Mouse (Mus musculus) forebrain, embryonic 12.5 days (tissue): ENCODE results near the gene Wfikkn1. TPM values are rescaled to one million over a fixed set of nuclear protein-coding genes. Genes with fewer than 3 reads are reported as not detected.

Experiments used
- ATAC-seq: fragments of 200-750 bp; cut with Nextera tagmentation; 2 replicates; pipeline ENCODE4 v1.8.0; 2017; ENCODE audit warnings: moderate TSS enrichment; ENCODE audit not compliant: low FRiP score
- H3K27ac ChIP-seq: fragments of 300-500 bp; sonication (generic); 2 replicates; pipeline ENCODE4 v1.5.1; 2016; ENCODE audit warnings: mild to moderate bottlenecking
- H3K27me3 ChIP-seq: fragments of 300-500 bp; sonication (generic); 2 replicates; pipeline ENCODE4 v1.6.1; 2016; ENCODE audit warnings: mild to moderate bottlenecking
- H3K36me3 ChIP-seq: fragments of 300-500 bp; sonication (generic); replicated peaks from 2 replicates; pipeline ENCODE4 v1.6.1; 2016; ENCODE audit warnings: mild to moderate bottlenecking
- H3K4me1 ChIP-seq: fragments of 300-500 bp; sonication (generic); 2 replicates; pipeline ENCODE4 v1.6.1; 2016
- H3K4me2 ChIP-seq: fragments of 300-500 bp; sonication (generic); 2 replicates; pipeline ENCODE4 v1.6.1; 2016; ENCODE audit warnings: mild to moderate bottlenecking, moderate library complexity
- H3K4me3 ChIP-seq: fragments of 300-500 bp; sonication (generic); replicated peaks from 2 replicates; pipeline ENCODE4 v1.5.1; 2016; ENCODE audit warnings: mild to moderate bottlenecking
- H3K9ac ChIP-seq: fragments of 300-500 bp; sonication (generic); 2 replicates; pipeline ENCODE4 v1.6.1; 2016; ENCODE audit warnings: mild to moderate bottlenecking
- H3K9me3 ChIP-seq: fragments of 300-500 bp; sonication (generic); 2 replicates; pipeline ENCODE4 v1.6.1; 2016
- WGBS: fragments of 180-500 bp; shearing (Covaris S2); methylation state at CpG from one replicate; pipeline ENCODE4 v1.1.7; 2016; 5-methylcytosine and 5-hydroxymethylcytosine counted together
- microRNA-seq: library from miRNA; unstranded; fragments of <30 nt; microRNA quantifications from one replicate; pipeline ENCODE4, GENCODE M21; 2017
- polyA plus RNA-seq: library from polyadenylated mRNA; unstranded; fragments of >200 nt; fragmentation: Nextera tagmentation; extraction: Ambion mirVana; gene quantifications from 2 replicates; pipeline ENCODE4 v1.2.1, GENCODE M21; 2016

Wfikkn1 gene
- polyA plus RNA-seq, 1 experiment from 2014 or later = 0.66 TPM

GRCm38 (mm10) chr17:25831451-25832281 is 49.0 kb downstream of the Wfikkn1 start:
- Histone ChIP-seq H3K4me3 (peak overlapping the region; percentile 83), H3K9ac (peak overlapping the region; percentile 91), H3K36me3 (peaks cover 45% of the 10 kb centered on the region), H3K27me3 (no peaks in the 10 kb centered on the region), H3K4me1 (peaks cover 82% of the 10 kb centered on the region), H3K27ac (peak overlapping the region; percentile 93; the same call in 1 of the 2 replicates), H3K4me2 (peak overlapping the region; percentile 84), H3K9me3 (no peaks in the 10 kb centered on the region)
- WGBS = 70% methylated on average over 21 of the region's 21 CpGs
- no peak for ATAC-seq

GRCm38 (mm10) chr17:25830806-25831431 is 49.7 kb downstream of the Wfikkn1 start:
- no peaks in the 10 kb centered on the region for H3K27me3 ChIP-seq
- peak overlapping the region; percentile 84 for H3K4me2 ChIP-seq
- peak overlapping the region; percentile 83 for H3K4me3 ChIP-seq
- H3K4me1 ChIP-seq = peaks cover 80% of the 10 kb centered on the region
- H3K9me3 ChIP-seq = no peaks in the 10 kb centered on the region
- peaks cover 53% of the 10 kb centered on the region for H3K36me3 ChIP-seq
- H3K9ac ChIP-seq = no peak overlapping the region
- no peak overlapping the region for H3K27ac ChIP-seq
- ATAC-seq = no peak
- WGBS = 88% methylated on average over 14 of the region's 14 CpGs

- H3K4me2 ChIP-seq = peak overlapping the region; percentile 84
- H3K9ac ChIP-seq = peak overlapping the region; percentile 85; the same call in 1 of the 2 replicates
- no peak for ATAC-seq
- H3K36me3 ChIP-seq = peaks cover 55% of the 10 kb centered on the region
- WGBS = 83% methylated on average over 4 of the region's 4 CpGs
- no peak overlapping the region for H3K27ac ChIP-seq
- peaks cover 80% of the 10 kb centered on the region for H3K4me1 ChIP-seq
- H3K9me3 ChIP-seq = no peaks in the 10 kb centered on the region
- H3K4me3 ChIP-seq = peak overlapping the region; percentile 63
- H3K27me3 ChIP-seq = no peaks in the 10 kb centered on the region
Observed at GRCm38 (mm10) chr17:25830200-25830753, 50.4 kb downstream of the Wfikkn1 start.

GRCm38 (mm10) chr17:25829558-25830017 is 51.1 kb downstream of the Wfikkn1 start:
- H3K36me3 ChIP-seq = peaks cover 48% of the 10 kb centered on the region
- peak overlapping the region; percentile 93 for H3K27ac ChIP-seq
- 45% methylated on average over 8 of the region's 8 CpGs for WGBS
- H3K4me1 ChIP-seq = peaks cover 80% of the 10 kb centered on the region
- no peaks in the 10 kb centered on the region for H3K9me3 ChIP-seq
- ATAC-seq = no peak
- H3K9ac ChIP-seq = peak overlapping the region; percentile 85
- no peaks in the 10 kb centered on the region for H3K27me3 ChIP-seq
- H3K4me2 ChIP-seq = peak overlapping the region; percentile 79
- peak overlapping the region; percentile 63 for H3K4me3 ChIP-seq

GRCm38 (mm10) chr17:25828712-25829557 is 51.7 kb downstream of the Wfikkn1 start, which contains the start of gene Jmjd8:
TSS of gene Jmjd8 (plus strand) at chr17:25828867.
- 2% methylated on average over 32 of the region's 32 CpGs for WGBS
- Histone ChIP-seq H3K36me3 (peaks cover 47% of the 10 kb centered on the region), H3K9me3 (no peaks in the 10 kb centered on the region), H3K27me3 (no peaks in the 10 kb centered on the region), H3K27ac (peak within 1 kb of the TSS; percentile 93), H3K9ac (peak within 1 kb of the TSS; percentile 85), H3K4me3 (peak within 1 kb of the TSS; percentile 63), H3K4me1 (peaks cover 80% of the 10 kb centered on the region), H3K4me2 (peak within 1 kb of the TSS; percentile 79)
- peak; percentile 48 for ATAC-seq

- no peaks in the 10 kb centered on the region for H3K27me3 ChIP-seq
- peaks cover 77% of the 10 kb centered on the region for H3K4me1 ChIP-seq
- no peak for ATAC-seq
- WGBS = 83% methylated on average over 8 of the region's 8 CpGs
- no peaks in the 10 kb centered on the region for H3K9me3 ChIP-seq
- peak overlapping the region; percentile 79 for H3K4me2 ChIP-seq
- peak overlapping the region; percentile 85; the same call in 1 of the 2 replicates for H3K9ac ChIP-seq
- peaks cover 47% of the 10 kb centered on the region for H3K36me3 ChIP-seq
- H3K4me3 ChIP-seq = peak overlapping the region; percentile 63
- peak overlapping the region; percentile 93 for H3K27ac ChIP-seq
Observed at GRCm38 (mm10) chr17:25828223-25828594, 52.4 kb downstream of the Wfikkn1 start.

Small RNA genes lying within 50 kb of the gene (microRNA-seq; reads per million reads assigned to microRNA genes)
- not detected for gene Mir3082

Other genes with a start within 250 kb of the Wfikkn1 start
- 1.7 and 1.9 TPM in 2 replicates for gene Gng13, start 163.7 kb downstream of the Wfikkn1 start, polyA plus RNA-seq
- gene Chtf18, start 153.4 kb downstream of the Wfikkn1 start, polyA plus RNA-seq = 39.6 and 41.8 TPM in 2 replicates
- gene Rpusd1, start 153.2 kb downstream of the Wfikkn1 start, polyA plus RNA-seq = 18.0 and 19.6 TPM in 2 replicates
- 0.18 TPM in 1 of 2 replicates, not detected in the other for gene Mslnl, start 144.8 kb downstream of the Wfikkn1 start, polyA plus RNA-seq
- gene Msln, start 126.5 kb downstream of the Wfikkn1 start, polyA plus RNA-seq = 0.28 and 0.50 TPM in 2 replicates
- 25.6 and 26.0 TPM in 2 replicates for gene Narfl, start 107.1 kb downstream of the Wfikkn1 start, polyA plus RNA-seq
- gene Haghl, start 95.2 kb downstream of the Wfikkn1 start, polyA plus RNA-seq = 99.1 and 100 TPM in 2 replicates
- 0.32 and 0.69 TPM in 2 replicates for gene Ccdc78, start 94.3 kb downstream of the Wfikkn1 start, polyA plus RNA-seq
- gene Fam173a, start 88.0 kb downstream of the Wfikkn1 start, polyA plus RNA-seq = 76.7 and 80.8 TPM in 2 replicates
- gene AC134908.4, start 85.2 kb downstream of the Wfikkn1 start, polyA plus RNA-seq = not detected in 2 replicates
- gene Metrn, start 83.7 kb downstream of the Wfikkn1 start, polyA plus RNA-seq = 61.2 and 79.6 TPM in 2 replicates
- 21.0 and 23.7 TPM in 2 replicates for gene Fbxl16, start 71.8 kb downstream of the Wfikkn1 start, polyA plus RNA-seq
- 27.8 and 28.2 TPM in 2 replicates for gene Wdr24, start 57.2 kb downstream of the Wfikkn1 start, polyA plus RNA-seq
- 65.7 and 69.5 TPM in 2 replicates for gene Jmjd8, start 52.0 kb downstream of the Wfikkn1 start, polyA plus RNA-seq
- gene Stub1, start 47.5 kb downstream of the Wfikkn1 start, polyA plus RNA-seq = 284 and 288 TPM in 2 replicates
- gene Rhbdl1, start 43.6 kb downstream of the Wfikkn1 start, polyA plus RNA-seq = 5.0 and 5.7 TPM in 2 replicates
- 2.5 and 3.3 TPM in 2 replicates for gene Gm20683, start 39.1 kb downstream of the Wfikkn1 start, polyA plus RNA-seq
- gene Rhot2, start 36.0 kb downstream of the Wfikkn1 start, polyA plus RNA-seq = 20.9 and 23.4 TPM in 2 replicates
- gene Wdr90, start 19.4 kb downstream of the Wfikkn1 start, polyA plus RNA-seq = 38.2 and 41.1 TPM in 2 replicates
- gene Mcrip2, start 12.1 kb downstream of the Wfikkn1 start, polyA plus RNA-seq = 7.7 and 9.8 TPM in 2 replicates
- gene Mettl26, start 5.8 kb downstream of the Wfikkn1 start, polyA plus RNA-seq = 51.6 and 55.5 TPM in 2 replicates
- 35.1 and 36.5 TPM in 2 replicates for gene Rab40c, start 38.9 kb upstream of the Wfikkn1 start, polyA plus RNA-seq
- gene Pigq, start 64.1 kb upstream of the Wfikkn1 start, polyA plus RNA-seq = 51.4 and 53.0 TPM in 2 replicates
- 0.09 and 0.72 TPM in 2 replicates for gene Nhlrc4, start 64.1 kb upstream of the Wfikkn1 start, polyA plus RNA-seq
- 0.08 and 0.13 TPM in 2 replicates for gene A930017K11Rik, start 71.7 kb upstream of the Wfikkn1 start, polyA plus RNA-seq
- 30.6 and 31.7 TPM in 2 replicates for gene Capn15, start 104.9 kb upstream of the Wfikkn1 start, polyA plus RNA-seq
- gene Rab11fip3, start 188.7 kb upstream of the Wfikkn1 start, polyA plus RNA-seq = 39.3 and 39.8 TPM in 2 replicates
- 27.1 and 28.2 TPM in 2 replicates for gene Decr2, start 209.5 kb upstream of the Wfikkn1 start, polyA plus RNA-seq
- 58.6 and 62.9 TPM in 2 replicates for gene Nme4, start 214.7 kb upstream of the Wfikkn1 start, polyA plus RNA-seq
- 2.1 and 2.6 TPM in 2 replicates for gene Tmem8, start 232.4 kb upstream of the Wfikkn1 start, polyA plus RNA-seq
- gene Mrpl28, start 242.6 kb upstream of the Wfikkn1 start, polyA plus RNA-seq = 208 and 218 TPM in 2 replicates